Mouse (Mus musculus) kidney, embryonic 14.5 days (tissue): ENCODE data around the gene Ccdc38. TPM values are rescaled to one million over a fixed set of nuclear protein-coding genes. Genes with fewer than 3 reads are reported as not detected.
A peak's percentile ranks its signal among the peaks of the same experiment; 100 is the strongest.

ENCODE experiments used
- ATAC-seq: fragments of 200-750 bp; cut with Nextera tagmentation; 2 replicates; pipeline ENCODE4 v1.8.0; 2017; ENCODE audit warnings: moderate number of reproducible peaks, mild to moderate bottlenecking, moderate TSS enrichment, moderate library complexity; ENCODE audit not compliant: low FRiP score, low TSS enrichment
- H3K27ac ChIP-seq: fragments of 300-500 bp; sonication (generic); 2 replicates; pipeline ENCODE4 v1.5.1; 2014; ENCODE audit warnings: low read depth, mild to moderate bottlenecking, low read length, moderate library complexity, mixed read lengths
- H3K27me3 ChIP-seq: fragments of 300-500 bp; sonication (generic); 2 replicates; pipeline ENCODE4 v1.6.1; 2014; ENCODE audit warnings: mild to moderate bottlenecking, low read length; ENCODE audit not compliant: control insufficient read depth, insufficient read depth
- H3K36me3 ChIP-seq: fragments of 300-500 bp; sonication (generic); 2 replicates; pipeline ENCODE4 v1.6.1; 2014; ENCODE audit warnings: low read length, mixed read lengths; ENCODE audit not compliant: control insufficient read depth, insufficient read depth
- H3K4me1 ChIP-seq: fragments of 300-500 bp; sonication (generic); 2 replicates; pipeline ENCODE4 v1.6.1; 2014; ENCODE audit warnings: low read length, mixed read lengths; ENCODE audit not compliant: control insufficient read depth, insufficient read depth
- H3K4me2 ChIP-seq: fragments of 300-500 bp; sonication (generic); replicated peaks from 2 replicates; pipeline ENCODE4 v1.6.1; 2014; ENCODE audit warnings: low read depth, mild to moderate bottlenecking, low read length
- H3K4me3 ChIP-seq: fragments of 300-500 bp; sonication (generic); 2 replicates; pipeline ENCODE4 v1.5.1; 2014; ENCODE audit warnings: mild to moderate bottlenecking, low read length
- H3K9ac ChIP-seq: fragments of 300-500 bp; sonication (generic); 2 replicates; pipeline ENCODE4 v1.6.1; 2014; ENCODE audit warnings: low read depth, mild to moderate bottlenecking, low read length, moderate library complexity
- H3K9me3 ChIP-seq: fragments of 300-500 bp; sonication (generic); 2 replicates; pipeline ENCODE4 v1.6.1; 2016; ENCODE audit warnings: low read length; ENCODE audit not compliant: control insufficient read depth
- WGBS: fragments of 180-500 bp; shearing (Covaris S2); extraction: QIAGEN DNeasy Blood & Tissue Kit; methylation state at CpG from one replicate; pipeline ENCODE4 v1.1.7; 2014; 5-methylcytosine and 5-hydroxymethylcytosine counted together
- polyA plus RNA-seq: library from polyadenylated mRNA; unstranded; fragments of >200 nt; fragmentation: Nextera tagmentation; extraction: Ambion mirVana; gene quantifications from 2 replicates; pipeline ENCODE4 v1.2.1, GENCODE M21; 2014

The Ccdc38 gene
- polyA plus RNA-seq, 1 experiment from 2014 or later: 0.28 TPM

DNA sequence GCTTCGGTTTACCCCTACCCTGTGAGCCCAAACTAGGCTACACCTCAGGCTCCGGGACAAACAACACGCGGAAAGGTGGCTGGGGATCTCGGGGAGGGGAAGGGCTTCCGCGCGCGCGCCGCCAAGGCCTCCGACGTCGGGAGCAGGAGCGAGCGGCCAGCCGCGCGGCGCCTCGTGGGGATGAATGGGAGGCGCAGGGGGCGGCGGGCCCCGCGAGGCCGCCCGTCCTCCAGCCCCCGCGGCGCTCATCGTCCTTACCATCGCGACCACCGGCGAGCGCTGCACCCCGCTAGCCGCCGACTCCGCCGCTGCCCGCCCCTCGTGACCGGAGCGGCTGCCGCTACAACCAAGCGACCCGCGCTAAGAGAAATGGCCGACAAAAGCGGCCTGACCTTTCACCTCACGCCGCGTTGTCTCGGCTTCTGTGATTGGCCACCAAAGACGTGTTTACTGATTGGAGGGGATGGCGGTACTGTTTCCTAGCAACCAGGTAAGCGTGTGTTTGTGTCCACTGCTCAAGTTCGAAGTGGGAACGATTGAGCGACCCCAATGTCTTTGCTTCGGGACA is 48.9 kb downstream of the Ccdc38 start, which contains the start of gene Snrpf:
TSS of gene Snrpf (minus strand) at position 426 of the 568 bp plus-strand sequence.
- under 1% methylated on average over 52 of the region's 63 CpGs for WGBS
- Histone ChIP-seq H3K36me3 (peaks cover 20% of the 10 kb centered on the region), H3K9me3 (no peaks in the 10 kb centered on the region), H3K9ac (peak within 1 kb of the TSS; percentile 73), H3K4me1 (peaks cover 11% of the 10 kb centered on the region), H3K27me3 (no peaks in the 10 kb centered on the region), H3K4me3 (peak within 1 kb of the TSS; percentile 82), H3K27ac (peak within 1 kb of the TSS; percentile 30; the same call in 1 of the 2 replicates), H3K4me2 (peak within 1 kb of the TSS; percentile 80)
- ATAC-seq: peak; percentile 92

DNA sequence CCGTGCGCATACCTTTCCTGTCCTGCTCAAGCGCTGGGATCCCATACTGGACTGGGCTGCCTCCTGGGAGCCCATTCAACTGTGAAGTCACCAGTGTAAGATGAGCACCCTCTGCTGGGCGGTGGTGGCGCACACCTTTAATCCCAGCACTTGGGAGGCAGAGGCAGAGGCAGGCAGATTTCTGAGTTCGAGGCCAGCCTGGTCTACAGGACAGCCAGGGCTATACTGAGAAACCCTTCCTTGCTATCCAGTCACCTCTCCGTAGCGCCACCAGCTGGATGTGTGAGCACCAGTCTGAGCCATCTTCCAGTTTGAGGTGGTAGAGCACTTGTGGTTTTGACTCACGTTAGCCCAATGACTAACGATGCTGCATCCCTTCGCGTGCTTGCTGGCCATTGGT is 52.0 kb downstream of the Ccdc38 start:
- H3K36me3 ChIP-seq: peaks cover 4% of the 10 kb centered on the region; the same call in 1 of the 2 replicates
- WGBS: 54% methylated on average over 12 of the region's 12 CpGs
- no peak overlapping the region for H3K9ac ChIP-seq
- no peak overlapping the region for H3K4me2 ChIP-seq
- no peak for ATAC-seq
- H3K27ac ChIP-seq: no peak overlapping the region
- H3K9me3 ChIP-seq: no peaks in the 10 kb centered on the region
- peaks cover 11% of the 10 kb centered on the region for H3K4me1 ChIP-seq
- no peaks in the 10 kb centered on the region for H3K27me3 ChIP-seq
- no peak overlapping the region for H3K4me3 ChIP-seq

DNA sequence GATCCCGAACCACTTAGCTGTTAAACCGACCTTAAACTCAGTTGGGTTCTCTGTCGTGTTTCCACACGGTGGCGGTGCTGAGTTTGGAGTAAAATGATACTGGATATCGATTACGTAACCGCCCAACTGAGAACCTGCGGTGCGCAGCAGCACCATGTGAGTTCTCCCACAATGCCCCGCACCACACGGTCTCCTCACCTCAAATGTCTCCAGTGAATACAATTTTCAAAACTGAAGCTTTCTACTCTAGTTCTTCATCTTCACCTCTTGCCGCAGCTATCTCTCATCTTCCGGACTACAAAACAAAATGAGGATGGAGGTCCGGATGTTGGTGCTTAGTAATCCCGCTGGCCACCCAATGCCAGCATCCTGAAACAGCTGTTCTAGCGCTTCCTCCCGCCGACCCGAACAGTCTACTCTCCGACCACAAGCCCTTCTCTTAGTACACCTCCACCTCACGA is 53.6 kb downstream of the Ccdc38 start:
- WGBS: 2% methylated on average over 22 of the region's 22 CpGs
- Histone ChIP-seq H3K4me3 (peak overlapping the region; percentile 43), H3K27ac (no peak overlapping the region), H3K27me3 (no peaks in the 10 kb centered on the region), H3K9ac (peak overlapping the region; percentile 52), H3K9me3 (no peaks in the 10 kb centered on the region), H3K4me1 (no peaks in the 10 kb centered on the region), H3K4me2 (peak overlapping the region; percentile 72), H3K36me3 (no peaks in the 10 kb centered on the region)
- ATAC-seq: peak; percentile 53; the same call in 1 of the 2 replicates

DNA sequence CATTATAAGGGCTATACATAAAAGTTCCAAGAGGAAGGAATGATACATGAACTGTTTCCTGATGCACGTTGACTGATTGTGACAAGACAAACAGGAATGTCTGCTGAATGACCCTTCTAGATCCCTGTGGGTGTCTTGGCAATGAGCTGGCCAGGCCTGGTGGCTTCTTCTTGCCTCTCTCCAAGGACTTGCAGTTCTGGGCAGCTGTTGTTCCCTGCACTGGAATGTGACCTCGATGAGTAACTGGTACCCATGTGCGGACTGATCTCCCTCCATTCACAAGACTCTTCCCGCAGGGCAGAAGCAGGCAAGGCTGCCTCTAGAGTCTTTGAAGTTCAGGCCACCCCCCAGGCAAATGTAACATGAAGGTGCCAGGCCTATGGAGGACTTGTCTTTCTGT is 55.4 kb downstream of the Ccdc38 start:
- H3K4me1 ChIP-seq: no peaks in the 10 kb centered on the region
- H3K9ac ChIP-seq: no peak overlapping the region
- H3K4me3 ChIP-seq: no peak overlapping the region
- no peak for ATAC-seq
- no peaks in the 10 kb centered on the region for H3K27me3 ChIP-seq
- H3K36me3 ChIP-seq: no peaks in the 10 kb centered on the region
- H3K27ac ChIP-seq: no peak overlapping the region
- no peaks in the 10 kb centered on the region for H3K9me3 ChIP-seq
- no peak overlapping the region for H3K4me2 ChIP-seq
- WGBS: 68% methylated on average over 4 of the region's 4 CpGs

DNA sequence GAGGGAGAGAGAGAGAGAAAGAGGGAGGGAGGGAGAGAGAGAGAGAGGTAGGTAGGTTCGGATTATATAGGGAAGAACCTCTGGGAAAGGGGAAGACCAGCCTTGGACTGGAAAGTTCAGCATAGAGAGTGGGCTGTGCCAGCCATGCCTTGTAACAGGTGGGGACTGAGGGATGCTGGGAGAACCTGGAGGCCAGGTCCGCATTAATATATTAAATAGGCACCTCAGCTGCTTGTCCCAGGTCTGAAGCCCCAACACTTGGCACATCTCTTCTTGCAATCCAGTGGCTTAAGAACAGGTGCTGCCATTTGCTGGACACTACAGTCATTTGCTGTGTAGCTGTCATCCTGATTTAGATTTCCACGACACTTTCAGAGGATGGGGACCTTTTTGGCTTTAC is 56.2 kb downstream of the Ccdc38 start:
- Histone ChIP-seq H3K4me2 (no peak overlapping the region), H3K27me3 (no peaks in the 10 kb centered on the region), H3K36me3 (no peaks in the 10 kb centered on the region), H3K4me3 (no peak overlapping the region), H3K27ac (no peak overlapping the region), H3K9me3 (no peaks in the 10 kb centered on the region), H3K4me1 (no peaks in the 10 kb centered on the region), H3K9ac (no peak overlapping the region)
- no peak for ATAC-seq
- 85% methylated on average over 3 of the region's 3 CpGs for WGBS

DNA sequence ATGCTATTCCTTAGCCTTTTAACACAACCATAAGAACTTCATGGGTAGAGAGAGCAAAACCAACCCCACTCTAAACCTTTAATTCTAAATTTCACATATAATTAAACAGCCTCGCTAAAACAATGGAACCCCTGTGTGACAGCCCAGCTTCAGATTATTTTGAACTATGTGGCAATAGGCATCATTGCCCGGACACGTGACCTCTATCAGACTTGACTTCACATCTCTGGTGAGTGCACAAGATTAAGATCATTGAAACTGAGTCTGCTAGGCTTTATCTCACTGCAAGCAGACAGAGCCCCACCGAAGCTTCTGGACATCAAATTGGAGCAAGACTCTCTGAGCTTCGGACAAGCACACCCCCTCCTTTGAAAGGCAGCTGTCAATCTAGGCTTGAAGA is 61.9 kb downstream of the Ccdc38 start:
- H3K4me2 ChIP-seq: no peak overlapping the region
- H3K9ac ChIP-seq: no peak overlapping the region
- peaks cover 6% of the 10 kb centered on the region; the same call in 1 of the 2 replicates for H3K9me3 ChIP-seq
- H3K27me3 ChIP-seq: no peaks in the 10 kb centered on the region
- H3K4me3 ChIP-seq: no peak overlapping the region
- H3K27ac ChIP-seq: no peak overlapping the region
- H3K36me3 ChIP-seq: no peaks in the 10 kb centered on the region
- no peak for ATAC-seq
- H3K4me1 ChIP-seq: no peaks in the 10 kb centered on the region
- WGBS: 88% methylated on average over 5 of the region's 5 CpGs

DNA sequence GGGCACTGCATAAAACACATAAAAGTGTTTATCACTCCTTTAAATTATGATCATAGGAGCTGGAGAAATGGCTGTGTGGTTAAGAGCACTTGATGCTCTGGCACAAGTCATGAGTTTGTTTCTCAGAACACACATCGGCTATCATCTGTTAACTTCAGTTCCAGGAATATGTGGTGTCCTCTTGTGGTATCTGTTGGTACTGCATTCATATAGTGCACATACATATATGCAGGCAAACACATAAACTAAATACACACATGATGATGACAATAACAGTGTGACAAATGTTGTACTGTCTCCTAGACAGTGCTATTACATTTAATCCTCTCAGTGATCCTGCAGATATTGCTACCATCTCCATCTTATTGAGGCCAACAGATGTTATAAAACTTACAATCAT is 62.8 kb downstream of the Ccdc38 start:
- peaks cover 6% of the 10 kb centered on the region; the same call in 1 of the 2 replicates for H3K9me3 ChIP-seq
- no peak overlapping the region for H3K4me2 ChIP-seq
- H3K4me1 ChIP-seq: no peaks in the 10 kb centered on the region
- no peak overlapping the region for H3K9ac ChIP-seq
- no peaks in the 10 kb centered on the region for H3K27me3 ChIP-seq
- H3K36me3 ChIP-seq: no peaks in the 10 kb centered on the region
- H3K4me3 ChIP-seq: no peak overlapping the region
- no peak for ATAC-seq
- H3K27ac ChIP-seq: no peak overlapping the region
- WGBS: 98% methylated on average over 1 of the region's 1 CpGs

DNA sequence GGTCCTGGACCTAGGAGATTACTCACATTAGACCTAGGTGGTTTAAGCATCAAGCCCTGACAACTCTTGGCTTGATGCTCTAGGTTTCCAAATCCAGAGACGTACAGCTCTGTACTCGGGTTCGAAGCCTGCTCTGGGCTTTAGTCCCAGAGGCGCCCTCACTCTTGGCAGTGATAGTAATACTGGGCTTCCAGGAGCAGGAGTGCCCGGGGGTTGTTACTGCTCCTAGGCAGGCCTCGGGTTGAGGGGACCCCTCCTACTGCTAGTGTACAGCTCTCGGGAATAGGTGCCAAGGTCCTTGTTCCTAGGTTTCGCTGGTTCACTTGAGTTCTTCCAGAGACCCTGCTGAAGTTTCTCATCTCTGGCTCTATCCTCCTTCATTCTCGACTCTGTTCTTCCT is 65.9 kb downstream of the Ccdc38 start:
- H3K4me2 ChIP-seq: no peak overlapping the region
- H3K9me3 ChIP-seq: peaks cover 6% of the 10 kb centered on the region; the same call in 1 of the 2 replicates

DNA sequence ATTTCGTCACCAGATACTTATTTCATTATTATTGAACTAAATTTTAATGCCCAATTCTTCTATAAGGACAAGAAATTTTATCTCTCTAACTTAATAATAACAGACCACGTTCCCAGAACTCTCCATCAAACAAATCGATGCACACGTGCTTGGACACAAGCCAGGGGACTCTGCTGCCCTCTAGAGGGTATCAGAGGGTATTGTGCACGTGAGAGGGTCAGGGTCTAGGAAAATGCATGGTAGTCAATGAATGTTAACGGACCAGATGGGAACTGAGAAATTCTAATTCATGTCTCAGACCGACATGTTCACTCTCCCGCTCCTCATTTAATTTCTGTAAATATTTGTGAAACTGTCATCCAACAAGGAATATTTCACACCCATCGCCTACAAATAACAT is 67.6 kb downstream of the Ccdc38 start:
- no peaks in the 10 kb centered on the region for H3K4me1 ChIP-seq
- WGBS: 69% methylated on average over 9 of the region's 9 CpGs
- no peak for ATAC-seq
- H3K27ac ChIP-seq: no peak overlapping the region
- H3K4me3 ChIP-seq: no peak overlapping the region
- H3K9ac ChIP-seq: no peak overlapping the region
- no peaks in the 10 kb centered on the region for H3K27me3 ChIP-seq
- peaks cover 5% of the 10 kb centered on the region; the same call in 1 of the 2 replicates for H3K9me3 ChIP-seq
- no peaks in the 10 kb centered on the region for H3K36me3 ChIP-seq
- H3K4me2 ChIP-seq: no peak overlapping the region

More for the DNA sequence above, 65.9 kb downstream of the Ccdc38 start:
- no peak overlapping the region for H3K27ac ChIP-seq
- no peak overlapping the region for H3K9ac ChIP-seq
- H3K27me3 ChIP-seq: no peaks in the 10 kb centered on the region
- no peak overlapping the region for H3K4me3 ChIP-seq
- no peak for ATAC-seq
- no peaks in the 10 kb centered on the region for H3K36me3 ChIP-seq
- 92% methylated on average over 9 of the region's 9 CpGs for WGBS
- H3K4me1 ChIP-seq: no peaks in the 10 kb centered on the region
